Mouse (Mus musculus) fat pad, adult 2 months (tissue): ENCODE data around the gene Snx1.

Experiments
- DNase-seq: peaks from one replicate; pipeline ENCODE4 v3.0.0-alpha.2; 2011; ENCODE audit warnings: low read depth, low spot score; ENCODE audit errors: extremely low read depth

The Snx1 gene

GRCm38 (mm10) chr9:66127884-66128283 lies 1.5 kb upstream of the Snx1 start:
- no peak for DNase-seq

GRCm38 (mm10) chr9:66127193-66127546 lies 783 bp upstream of the Snx1 start:
- DNase-seq: no peak

GRCm38 (mm10) chr9:66125543-66126455 lies 588 bp downstream of the Snx1 start:
- DNase-seq: no peak

GRCm38 (mm10) chr9:66124681-66125542 lies 1.5 kb downstream of the Snx1 start:
- peak; percentile 40 for DNase-seq

- DNase-seq: no peak
These were observed 2.3 kb downstream of the Snx1 start for GRCm38 (mm10) chr9:66124111-66124531.

GRCm38 (mm10) chr9:66123648-66124047 lies 2.7 kb downstream of the Snx1 start:
- DNase-seq: no peak

- DNase-seq: no peak
These were observed 5.0 kb downstream of the Snx1 start for GRCm38 (mm10) chr9:66121421-66121820.

GRCm38 (mm10) chr9:66120945-66121344 lies 5.4 kb downstream of the Snx1 start:
- no peak for DNase-seq

- DNase-seq: no peak
These were observed 6.3 kb downstream of the Snx1 start for GRCm38 (mm10) chr9:66120106-66120505.

GRCm38 (mm10) chr9:66119498-66119897 lies 6.9 kb downstream of the Snx1 start:
- DNase-seq: no peak

GRCm38 (mm10) chr9:66116890-66117289 lies 9.5 kb downstream of the Snx1 start:
- DNase-seq: no peak

- no peak for DNase-seq
These were observed 12.0 kb downstream of the Snx1 start for GRCm38 (mm10) chr9:66114341-66114740.

GRCm38 (mm10) chr9:66110611-66111379 lies 15.6 kb downstream of the Snx1 start:
- no peak for DNase-seq

GRCm38 (mm10) chr9:66110126-66110525 lies 16.3 kb downstream of the Snx1 start:
- DNase-seq: no peak

- no peak for DNase-seq
These were observed 16.8 kb downstream of the Snx1 start for GRCm38 (mm10) chr9:66109574-66109973.

GRCm38 (mm10) chr9:66105168-66105567 lies 21.2 kb downstream of the Snx1 start:
- no peak for DNase-seq

- no peak for DNase-seq
These were observed 21.8 kb downstream of the Snx1 start for GRCm38 (mm10) chr9:66104601-66105000.

- no peak for DNase-seq
These were observed 23.7 kb downstream of the Snx1 start for GRCm38 (mm10) chr9:66102668-66103067.

GRCm38 (mm10) chr9:66101577-66101976 lies 24.8 kb downstream of the Snx1 start:
- DNase-seq: no peak

GRCm38 (mm10) chr9:66092664-66093063 lies 33.7 kb downstream of the Snx1 start:
- DNase-seq: no peak
